Mouse (Mus musculus) spleen, adult 2 months (tissue): ENCODE results near the gene Slc30a4. TPM values are rescaled to one million over a fixed set of nuclear protein-coding genes. Genes with fewer than 3 reads are reported as not detected.

Source experiments
- DNase-seq, 2 experiments: peaks; one replicate each; pipeline versions ENCODE4 v3.0.0 to v3.0.0-alpha.2; 2012 to 2021; ENCODE audit warnings: low spot score in 2 of 2, low read depth in 1 of 2
- H3K27ac ChIP-seq: fragments of 200-500 bp; 2 replicates; pipeline ENCODE4 v1.5.1; 2012; ENCODE audit warnings: low read length, inconsistent platforms; ENCODE audit not compliant: insufficient read depth
- H3K27me3 ChIP-seq: fragments of 200-500 bp; 2 replicates; pipeline ENCODE4 v1.6.1; 2012; ENCODE audit warnings: mild to moderate bottlenecking, moderate library complexity, low read length, inconsistent platforms; ENCODE audit not compliant: control insufficient read depth, insufficient read depth
- H3K36me3 ChIP-seq: fragments of 200-500 bp; 2 replicates; pipeline ENCODE4 v1.6.1; 2012; ENCODE audit warnings: mild to moderate bottlenecking, low read length, inconsistent platforms; ENCODE audit not compliant: control insufficient read depth, insufficient read depth
- H3K4me1 ChIP-seq: fragments of 200-500 bp; 2 replicates; pipeline ENCODE4 v1.6.1; 2011; ENCODE audit warnings: inconsistent platforms; ENCODE audit not compliant: control insufficient read depth, insufficient read depth, insufficient read length
- H3K4me3 ChIP-seq: fragments of 200-500 bp; 2 replicates; pipeline ENCODE4 v1.5.1; 2011; ENCODE audit warnings: mild to moderate bottlenecking, inconsistent platforms; ENCODE audit not compliant: insufficient read depth, insufficient read length; ENCODE audit errors: extremely low read depth
- CTCF ChIP-seq: fragments of 200-500 bp; IDR thresholded peaks from 2 replicates; pipeline ENCODE4 v1.5.1; 2011; ENCODE audit warnings: mild to moderate bottlenecking, inconsistent platforms; ENCODE audit not compliant: insufficient read depth, insufficient read length, insufficient replicate concordance; ENCODE audit errors: extremely low read depth
- POLR2A ChIP-seq: fragments of 200-500 bp; IDR thresholded peaks from 2 replicates; pipeline ENCODE4 v1.6.1; 2011; ENCODE audit warnings: low read depth, low read length, inconsistent platforms
- WGBS: fragments of 180-500 bp; shearing (Covaris S2); methylation state at CpG from one replicate; pipeline ENCODE4 v1.1.7; 2018; 5-methylcytosine and 5-hydroxymethylcytosine counted together
- polyA plus RNA-seq: library from polyadenylated mRNA; depleted of rRNA; stranded (reverse); fragments of >200 nt; gene quantifications from 2 replicates; pipeline ENCODE4 v1.2.3, GENCODE M21; 2012

Gene Slc30a4
- polyA plus RNA-seq, 1 experiment, result 1.8 TPM

DNA sequence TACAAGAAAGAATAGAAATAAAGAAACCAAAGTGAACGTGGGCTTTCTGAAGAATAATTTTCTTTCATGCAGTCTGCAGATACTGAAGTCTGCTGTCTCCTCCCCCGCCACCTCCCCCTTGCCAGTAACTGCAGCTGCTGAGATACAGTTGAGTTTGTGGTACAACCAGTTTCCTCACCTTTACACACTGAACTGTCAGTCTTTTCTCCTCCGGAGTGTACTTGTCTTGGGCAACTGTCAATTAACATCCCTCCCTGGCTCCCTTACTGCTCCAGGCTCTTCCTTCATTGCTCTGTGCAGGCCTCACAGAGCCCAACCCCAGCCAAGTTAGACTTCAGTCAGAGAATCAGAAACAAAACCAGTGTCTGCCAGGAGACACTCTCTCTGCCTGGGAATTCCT is 18.1 kb upstream of the Slc30a4 start:
- Histone ChIP-seq H3K27me3 (no peaks in the 10 kb centered on the region), H3K27ac (no peak overlapping the region), H3K4me1 (no peaks in the 10 kb centered on the region), H3K4me3 (no peak overlapping the region), H3K36me3 (no peaks in the 10 kb centered on the region)
- 35% methylated on average over 3 of the region's 3 CpGs for WGBS
- TF ChIP-seq CTCF (no peak), POLR2A (no peak)
- no peak for DNase-seq

- no peak for TF ChIP-seq CTCF
- no peak for TF ChIP-seq POLR2A
- H3K27me3 ChIP-seq, result no peaks in the 10 kb centered on the region
- no peak overlapping the region for H3K27ac ChIP-seq
- 50% methylated on average over 1 of the region's 1 CpGs for WGBS
- no peaks in the 10 kb centered on the region for H3K36me3 ChIP-seq
- DNase-seq, result no peak
- H3K4me1 ChIP-seq, result no peaks in the 10 kb centered on the region
- H3K4me3 ChIP-seq, result no peak overlapping the region
These were observed 16.8 kb upstream of the Slc30a4 start for GRCm38 (mm10) chr2:122719232-122719631.

DNA sequence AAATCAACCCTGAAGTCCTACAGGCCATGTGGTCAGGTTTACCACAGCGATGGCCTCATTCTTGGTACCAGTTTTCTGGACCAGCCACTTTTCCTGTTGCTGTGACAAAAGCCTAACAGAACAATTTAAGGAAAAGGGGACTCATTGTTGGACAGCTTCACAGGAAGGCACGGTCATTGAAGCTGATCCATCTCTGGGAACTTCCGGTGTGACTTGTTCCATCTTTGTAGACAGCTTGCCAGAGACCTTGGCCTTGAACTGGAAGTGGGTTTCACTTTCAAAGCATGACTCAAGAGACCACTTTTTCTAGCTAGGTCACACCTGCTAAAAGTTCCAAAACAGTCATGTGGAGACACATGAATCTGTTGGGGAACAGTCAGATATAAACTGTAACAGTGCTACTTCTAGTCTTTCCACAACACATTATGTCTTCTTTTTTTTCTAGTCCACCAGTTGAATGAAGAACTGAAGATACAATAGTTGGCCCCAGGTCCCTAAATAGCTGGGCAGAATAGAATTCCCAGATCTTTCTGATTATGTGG is 13.9 kb upstream of the Slc30a4 start:
- no peaks in the 10 kb centered on the region for H3K36me3 ChIP-seq

GRCm38 (mm10) chr2:122715148-122715692 is 12.8 kb upstream of the Slc30a4 start:
- TF ChIP-seq CTCF (no peak), POLR2A (no peak)
- Histone ChIP-seq H3K4me3 (no peak overlapping the region), H3K36me3 (no peaks in the 10 kb centered on the region), H3K27me3 (no peaks in the 10 kb centered on the region), H3K27ac (no peak overlapping the region), H3K4me1 (peaks cover 4% of the 10 kb centered on the region; the same call in 1 of the 2 replicates)
- 73% methylated on average over 5 of the region's 5 CpGs for WGBS
- no peak for DNase-seq

More for the DNA sequence above, 13.9 kb upstream of the Slc30a4 start:
- Histone ChIP-seq H3K27me3 (no peaks in the 10 kb centered on the region), H3K27ac (no peak overlapping the region), H3K4me3 (no peak overlapping the region), H3K4me1 (peaks cover 4% of the 10 kb centered on the region; the same call in 1 of the 2 replicates)
- WGBS, result 41% methylated on average over 3 of the region's 3 CpGs
- DNase-seq, result no peak
- TF ChIP-seq POLR2A (no peak), CTCF (no peak)

- 84% methylated on average over 2 of the region's 2 CpGs for WGBS
- Histone ChIP-seq H3K27ac (no peak overlapping the region), H3K27me3 (no peaks in the 10 kb centered on the region), H3K4me1 (peaks cover 4% of the 10 kb centered on the region; the same call in 1 of the 2 replicates), H3K4me3 (no peak overlapping the region), H3K36me3 (no peaks in the 10 kb centered on the region)
- TF ChIP-seq POLR2A (no peak), CTCF (no peak)
- no peak for DNase-seq
These were observed 10.4 kb upstream of the Slc30a4 start for GRCm38 (mm10) chr2:122712848-122713247.

GRCm38 (mm10) chr2:122711911-122712310 is 9.4 kb upstream of the Slc30a4 start:
- H3K36me3 ChIP-seq, result no peaks in the 10 kb centered on the region
- H3K27ac ChIP-seq, result no peak overlapping the region
- peaks cover 4% of the 10 kb centered on the region; the same call in 1 of the 2 replicates for H3K4me1 ChIP-seq
- TF ChIP-seq POLR2A (no peak), CTCF (no peak)
- 17% methylated on average over 3 of the region's 3 CpGs for WGBS
- H3K27me3 ChIP-seq, result no peaks in the 10 kb centered on the region
- H3K4me3 ChIP-seq, result no peak overlapping the region
- DNase-seq, result no peak

GRCm38 (mm10) chr2:122709156-122709555 is 6.7 kb upstream of the Slc30a4 start:
- Histone ChIP-seq H3K4me1 (peaks cover 4% of the 10 kb centered on the region; the same call in 1 of the 2 replicates), H3K27me3 (no peaks in the 10 kb centered on the region), H3K4me3 (no peak overlapping the region), H3K27ac (no peak overlapping the region), H3K36me3 (no peaks in the 10 kb centered on the region)
- DNase-seq, result no peak
- 58% methylated on average over 1 of the region's 1 CpGs for WGBS
- TF ChIP-seq CTCF, result no peak
- TF ChIP-seq POLR2A, result no peak
